Mouse (Mus musculus): Measurements from ENCODE around the gene Gm20388.

DNA sequence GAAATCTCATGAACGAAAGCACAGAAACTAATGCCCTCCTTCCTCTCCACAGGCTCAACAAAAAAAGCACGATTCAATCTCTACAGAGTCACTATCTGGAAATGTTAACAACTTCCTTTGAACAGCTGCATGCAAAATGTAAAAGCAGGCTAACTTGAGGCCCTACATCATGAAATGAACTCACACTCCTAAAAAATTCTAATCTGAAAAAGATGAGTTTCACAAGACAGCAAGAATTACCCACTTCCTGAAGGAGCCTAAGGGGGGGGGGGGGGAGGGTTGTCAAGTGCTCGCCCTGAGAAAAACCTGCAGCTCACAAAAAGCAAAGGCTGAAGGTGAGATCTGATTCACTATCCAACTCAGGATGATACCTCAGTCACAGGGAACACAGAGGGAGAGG is 3104.4 kb downstream of the Gm20388 start:
- TF ChIP-seq CTCF (IDR thresholded peaks at IDR 0.05; ENCODE audit: extremely low read depth, insufficient read depth, low read length) (no peak), POLR2A (IDR thresholded peaks at IDR 0.05; ENCODE audit: extremely low read depth, insufficient read depth, low read length) (no peak)

Measured in cortical plate, adult 2 months (tissue).